Mouse (Mus musculus): Measurements from ENCODE around the gene Mark1. TPM values are rescaled to one million over a fixed set of nuclear protein-coding genes. Genes with fewer than 3 reads are reported as not detected.

Gene Mark1
- polyA plus RNA-seq, 1 experiment from 2014 or later: 1.8 TPM

DNA sequence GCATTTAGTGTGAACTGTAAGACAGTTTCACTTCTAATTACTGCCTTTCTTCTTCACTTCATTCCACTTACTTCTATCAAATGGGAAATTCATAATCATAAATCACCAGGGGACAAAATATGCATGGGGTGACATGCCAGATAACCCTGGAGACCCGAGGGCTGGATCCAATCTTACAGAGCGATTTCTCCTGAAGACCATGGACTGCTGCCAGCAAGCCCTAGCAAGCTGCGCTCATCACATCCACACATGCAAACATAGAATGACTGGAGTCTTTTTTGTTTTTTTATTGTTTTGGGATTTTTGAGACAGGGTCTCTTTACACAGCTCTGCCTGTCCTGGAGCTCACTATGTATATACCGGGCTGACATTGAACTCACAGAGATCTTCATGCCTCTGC lies 61.3 kb downstream of the Mark1 start:
- Histone ChIP-seq H3K9ac (ENCODE audit: low read length) (no peak overlapping the region), H3K4me3 (replicated peaks; ENCODE audit: low read length) (no peak overlapping the region), H3K36me3 (ENCODE audit: control insufficient read depth, insufficient read depth, low read length) (no peaks in the 10 kb centered on the region), H3K27ac (ENCODE audit: low read length) (no peak overlapping the region), H3K9me3 (replicated peaks; ENCODE audit: control insufficient read depth, low read length) (no peaks in the 10 kb centered on the region), H3K4me2 (ENCODE audit: low read depth, low read length) (no peak overlapping the region), H3K27me3 (ENCODE audit: control insufficient read depth, insufficient read depth, low read length) (no peaks in the 10 kb centered on the region), H3K4me1 (ENCODE audit: control insufficient read depth, insufficient read depth, low read length) (0 out of 2 replicates have a peak, but pooled peaks cover 3% of the 10 kb centered on the region)
- 74% methylated on average over 4 of the region's 4 CpGs for WGBS
- ATAC-seq (ENCODE audit: insufficient read depth, low FRiP score): no peak

DNA sequence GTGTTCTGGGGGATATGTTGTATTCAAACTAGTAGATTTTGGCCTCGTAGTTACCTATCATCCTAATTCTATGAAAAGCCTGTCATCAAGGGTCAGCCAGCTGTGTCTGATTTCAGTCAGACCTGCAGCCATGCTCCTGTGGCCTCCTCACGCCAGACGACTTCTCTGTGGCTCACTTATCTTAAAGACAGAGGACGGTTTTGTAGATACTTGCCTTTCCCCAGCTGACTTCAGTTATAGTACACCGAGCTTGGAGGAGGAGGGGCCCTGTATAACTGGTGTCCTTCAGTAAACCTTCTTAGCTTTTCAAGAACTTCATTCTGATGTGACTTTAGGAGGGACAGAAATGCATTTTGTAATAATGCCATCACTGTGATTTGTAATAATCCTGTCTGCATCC lies 63.4 kb downstream of the Mark1 start:
- Histone ChIP-seq H3K4me3 (replicated peaks; ENCODE audit: low read length) (no peak overlapping the region), H3K4me2 (ENCODE audit: low read depth, low read length) (no peak overlapping the region), H3K9me3 (replicated peaks; ENCODE audit: control insufficient read depth, low read length) (no peaks in the 10 kb centered on the region), H3K4me1 (ENCODE audit: control insufficient read depth, insufficient read depth, low read length) (0 out of 2 replicates have a peak, but pooled peaks cover 3% of the 10 kb centered on the region), H3K36me3 (ENCODE audit: control insufficient read depth, insufficient read depth, low read length) (no peaks in the 10 kb centered on the region), H3K9ac (ENCODE audit: low read length) (no peak overlapping the region), H3K27me3 (ENCODE audit: control insufficient read depth, insufficient read depth, low read length) (no peaks in the 10 kb centered on the region), H3K27ac (ENCODE audit: low read length) (no peak overlapping the region)
- no peak for ATAC-seq (ENCODE audit: insufficient read depth, low FRiP score)
- WGBS: 46% methylated on average over 5 of the region's 5 CpGs

DNA sequence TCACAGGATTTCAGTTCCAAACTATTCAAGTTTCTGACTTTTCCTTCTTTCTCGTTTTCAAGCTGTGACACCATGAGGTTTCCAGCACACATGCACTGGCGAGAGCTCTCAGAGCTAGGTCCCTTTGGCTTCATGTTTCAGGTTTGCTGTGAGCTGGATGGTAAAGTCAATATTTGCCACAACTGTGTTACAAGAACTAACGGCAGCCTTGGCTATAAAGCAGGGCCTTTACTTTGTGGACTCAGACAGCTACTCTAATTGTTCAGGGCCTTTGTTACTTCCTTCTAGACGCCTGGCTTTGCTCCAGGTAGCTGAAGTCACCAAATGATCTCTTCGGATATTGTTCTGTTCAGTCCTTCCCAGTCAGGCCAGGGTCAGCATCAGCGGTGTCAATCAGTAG lies 63.9 kb downstream of the Mark1 start:
- H3K36me3 ChIP-seq (ENCODE audit: control insufficient read depth, insufficient read depth, low read length): no peaks in the 10 kb centered on the region
- no peak overlapping the region for H3K27ac ChIP-seq (ENCODE audit: low read length)
- H3K4me2 ChIP-seq (ENCODE audit: low read depth, low read length): no peak overlapping the region
- H3K4me3 ChIP-seq (replicated peaks; ENCODE audit: low read length): no peak overlapping the region
- no peaks in the 10 kb centered on the region for H3K27me3 ChIP-seq (ENCODE audit: control insufficient read depth, insufficient read depth, low read length)
- 0 out of 2 replicates have a peak, but pooled peaks have one; percentile 29 for ATAC-seq (ENCODE audit: insufficient read depth, low FRiP score)
- 46% methylated on average over 6 of the region's 6 CpGs for WGBS
- H3K4me1 ChIP-seq (ENCODE audit: control insufficient read depth, insufficient read depth, low read length): 0 out of 2 replicates have a peak, but pooled peaks cover 3% of the 10 kb centered on the region
- no peaks in the 10 kb centered on the region for H3K9me3 ChIP-seq (replicated peaks; ENCODE audit: control insufficient read depth, low read length)
- H3K9ac ChIP-seq (ENCODE audit: low read length): no peak overlapping the region

GRCm38 (mm10) chr1:184931097-184931496 lies 68.3 kb downstream of the Mark1 start:
- Histone ChIP-seq H3K9me3 (replicated peaks; ENCODE audit: control insufficient read depth, low read length) (no peaks in the 10 kb centered on the region), H3K27me3 (ENCODE audit: control insufficient read depth, insufficient read depth, low read length) (no peaks in the 10 kb centered on the region), H3K36me3 (ENCODE audit: control insufficient read depth, insufficient read depth, low read length) (no peaks in the 10 kb centered on the region), H3K9ac (ENCODE audit: low read length) (no peak overlapping the region), H3K27ac (ENCODE audit: low read length) (no peak overlapping the region), H3K4me3 (replicated peaks; ENCODE audit: low read length) (no peak overlapping the region), H3K4me1 (ENCODE audit: control insufficient read depth, insufficient read depth, low read length) (0 out of 2 replicates have a peak, but pooled peaks cover 3% of the 10 kb centered on the region), H3K4me2 (ENCODE audit: low read depth, low read length) (no peak overlapping the region)
- WGBS: 82% methylated on average over 6 of the region's 6 CpGs
- no peak for ATAC-seq (ENCODE audit: insufficient read depth, low FRiP score)

DNA sequence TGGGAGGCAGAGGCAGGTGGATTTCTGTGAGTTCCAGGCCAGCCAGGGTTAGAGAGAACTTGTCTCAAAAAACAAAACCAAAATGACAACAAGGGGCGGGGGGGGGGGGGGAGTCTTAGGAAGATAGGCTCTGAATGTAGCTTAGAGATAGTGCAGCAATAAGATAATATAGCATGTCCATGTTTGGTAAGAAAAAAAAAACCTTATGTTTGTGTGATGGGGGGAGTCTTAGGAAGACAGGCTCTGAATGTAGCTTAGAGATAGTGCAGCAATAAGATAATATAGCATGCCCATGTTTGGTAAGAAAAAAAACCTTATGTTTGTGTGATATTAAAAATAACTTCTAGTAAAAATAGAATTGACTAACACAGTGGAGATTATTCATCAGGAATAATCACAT lies 71.0 kb downstream of the Mark1 start:
- Histone ChIP-seq H3K9ac (ENCODE audit: low read length) (no peak overlapping the region), H3K27me3 (ENCODE audit: control insufficient read depth, insufficient read depth, low read length) (no peaks in the 10 kb centered on the region), H3K9me3 (replicated peaks; ENCODE audit: control insufficient read depth, low read length) (no peaks in the 10 kb centered on the region), H3K4me2 (ENCODE audit: low read depth, low read length) (no peak overlapping the region), H3K4me1 (ENCODE audit: control insufficient read depth, insufficient read depth, low read length) (no peaks in the 10 kb centered on the region), H3K27ac (ENCODE audit: low read length) (no peak overlapping the region), H3K4me3 (replicated peaks; ENCODE audit: low read length) (no peak overlapping the region), H3K36me3 (ENCODE audit: control insufficient read depth, insufficient read depth, low read length) (no peaks in the 10 kb centered on the region)
- no peak for ATAC-seq (ENCODE audit: insufficient read depth, low FRiP score)
- WGBS: 71% methylated on average over 1 of the region's 1 CpGs

DNA sequence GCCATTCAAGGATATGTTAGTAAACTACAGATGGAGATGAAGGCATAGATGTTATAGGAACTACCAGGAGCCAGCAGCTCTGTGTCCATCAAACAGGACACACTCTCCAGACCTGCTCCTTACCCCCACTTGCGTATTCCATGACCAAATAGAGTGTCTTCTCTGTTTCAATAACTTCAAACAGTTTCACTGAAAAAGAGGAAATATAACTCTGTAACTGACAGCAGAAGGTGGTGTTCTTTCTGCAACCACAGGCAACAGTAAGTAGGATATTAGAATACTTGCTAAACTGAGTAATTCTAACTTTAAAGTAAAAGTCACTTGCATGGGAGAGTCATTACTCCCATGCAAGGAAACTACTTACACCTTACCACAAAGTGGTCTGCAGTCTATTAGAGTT lies 71.5 kb downstream of the Mark1 start:
- Histone ChIP-seq H3K9me3 (replicated peaks; ENCODE audit: control insufficient read depth, low read length) (no peaks in the 10 kb centered on the region), H3K36me3 (ENCODE audit: control insufficient read depth, insufficient read depth, low read length) (no peaks in the 10 kb centered on the region), H3K4me1 (ENCODE audit: control insufficient read depth, insufficient read depth, low read length) (no peaks in the 10 kb centered on the region), H3K4me3 (replicated peaks; ENCODE audit: low read length) (no peak overlapping the region), H3K27me3 (ENCODE audit: control insufficient read depth, insufficient read depth, low read length) (no peaks in the 10 kb centered on the region), H3K27ac (ENCODE audit: low read length) (no peak overlapping the region), H3K4me2 (ENCODE audit: low read depth, low read length) (no peak overlapping the region), H3K9ac (ENCODE audit: low read length) (no peak overlapping the region)
- no peak for ATAC-seq (ENCODE audit: insufficient read depth, low FRiP score)
- WGBS: 88% methylated on average over 1 of the region's 1 CpGs

- Histone ChIP-seq H3K36me3 (ENCODE audit: control insufficient read depth, insufficient read depth, low read length) (peaks cover 6% of the 10 kb centered on the region; the same call in 1 of the 2 replicates), H3K27me3 (ENCODE audit: control insufficient read depth, insufficient read depth, low read length) (no peaks in the 10 kb centered on the region), H3K9ac (ENCODE audit: low read length) (no peak overlapping the region), H3K4me3 (replicated peaks; ENCODE audit: low read length) (no peak overlapping the region), H3K4me2 (ENCODE audit: low read depth, low read length) (no peak overlapping the region), H3K9me3 (replicated peaks; ENCODE audit: control insufficient read depth, low read length) (no peaks in the 10 kb centered on the region), H3K27ac (ENCODE audit: low read length) (no peak overlapping the region), H3K4me1 (ENCODE audit: control insufficient read depth, insufficient read depth, low read length) (no peaks in the 10 kb centered on the region)
- no peak for ATAC-seq (ENCODE audit: insufficient read depth, low FRiP score)
- WGBS: 89% methylated on average over 13 of the region's 13 CpGs
These were observed 76.5 kb downstream of the Mark1 start for GRCm38 (mm10) chr1:184922824-184923223.

DNA sequence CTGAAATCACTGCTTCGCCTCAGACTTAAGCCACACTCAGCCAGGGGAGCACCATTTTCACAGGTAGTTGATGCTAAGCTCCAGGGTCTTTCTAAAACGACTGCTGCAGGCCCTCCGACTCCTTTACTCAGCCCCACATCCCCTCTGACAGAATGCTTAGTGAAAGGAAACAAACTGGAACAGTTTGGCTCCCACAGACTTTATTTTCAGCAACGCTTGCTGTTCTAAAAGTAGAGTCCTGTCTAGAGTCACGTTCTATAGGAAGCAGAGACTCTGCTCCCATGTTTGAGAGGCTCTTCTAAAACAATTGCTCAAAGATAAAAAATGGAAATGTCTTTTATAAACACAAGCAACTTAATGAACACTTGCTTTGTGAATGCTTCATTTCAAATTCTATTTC lies 79.3 kb downstream of the Mark1 start:
- ATAC-seq (ENCODE audit: insufficient read depth, low FRiP score): no peak
- Histone ChIP-seq H3K9ac (ENCODE audit: low read length) (no peak overlapping the region), H3K4me3 (replicated peaks; ENCODE audit: low read length) (no peak overlapping the region), H3K4me1 (ENCODE audit: control insufficient read depth, insufficient read depth, low read length) (no peaks in the 10 kb centered on the region), H3K4me2 (ENCODE audit: low read depth, low read length) (no peak overlapping the region), H3K9me3 (replicated peaks; ENCODE audit: control insufficient read depth, low read length) (no peaks in the 10 kb centered on the region), H3K36me3 (ENCODE audit: control insufficient read depth, insufficient read depth, low read length) (peaks cover 6% of the 10 kb centered on the region; the same call in 1 of the 2 replicates), H3K27ac (ENCODE audit: low read length) (no peak overlapping the region), H3K27me3 (ENCODE audit: control insufficient read depth, insufficient read depth, low read length) (no peaks in the 10 kb centered on the region)
- WGBS: 79% methylated on average over 5 of the region's 5 CpGs

DNA sequence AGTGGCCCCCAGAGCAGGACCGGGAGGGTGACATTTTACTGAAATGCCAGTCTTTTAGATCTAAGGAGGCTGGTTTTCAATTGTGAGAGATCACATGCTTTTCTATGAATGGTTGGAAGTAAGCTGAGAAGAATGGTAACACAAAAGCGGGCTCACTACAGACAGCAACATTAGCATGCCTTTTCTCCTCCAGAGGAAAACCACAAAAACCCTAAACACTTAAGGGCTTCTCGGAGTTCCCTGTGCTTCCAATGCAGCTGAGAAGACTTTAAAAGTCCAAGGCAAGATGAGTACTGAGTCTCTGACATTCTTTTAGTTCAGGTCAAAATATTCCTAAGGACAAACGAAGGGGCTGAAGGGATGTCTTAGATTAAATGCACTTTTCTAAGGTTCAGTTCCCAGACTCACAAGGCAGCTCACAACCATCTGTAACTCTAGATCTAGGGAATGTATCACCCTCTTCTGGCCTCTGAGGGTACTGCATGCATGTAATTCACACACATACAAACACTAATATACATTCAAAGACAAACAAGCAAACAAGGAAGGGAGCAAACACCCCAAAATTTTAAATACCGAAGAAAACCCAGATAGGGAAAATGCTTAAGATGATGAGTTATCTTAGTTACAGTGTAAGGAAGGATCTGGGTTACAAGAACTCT lies 81.0 kb downstream of the Mark1 start:
- no peaks in the 10 kb centered on the region for H3K9me3 ChIP-seq (replicated peaks; ENCODE audit: control insufficient read depth, low read length)
- ATAC-seq (ENCODE audit: insufficient read depth, low FRiP score): no peak
- H3K4me2 ChIP-seq (ENCODE audit: low read depth, low read length): no peak overlapping the region
- H3K4me1 ChIP-seq (ENCODE audit: control insufficient read depth, insufficient read depth, low read length): no peaks in the 10 kb centered on the region
- WGBS: 89% methylated on average over 5 of the region's 5 CpGs
- H3K27ac ChIP-seq (ENCODE audit: low read length): no peak overlapping the region
- H3K4me3 ChIP-seq (replicated peaks; ENCODE audit: low read length): no peak overlapping the region
- peaks cover 6% of the 10 kb centered on the region; the same call in 1 of the 2 replicates for H3K36me3 ChIP-seq (ENCODE audit: control insufficient read depth, insufficient read depth, low read length)
- H3K27me3 ChIP-seq (ENCODE audit: control insufficient read depth, insufficient read depth, low read length): no peaks in the 10 kb centered on the region
- H3K9ac ChIP-seq (ENCODE audit: low read length): no peak overlapping the region
